Mouse (Mus musculus) cortical plate, adult 2 months (tissue): ENCODE data around the gene Pcp4.

ENCODE experiments used
- CTCF ChIP-seq: fragments of 200-500 bp; IDR thresholded peaks from 2 replicates; pipeline ENCODE4 v1.5.1; 2011; ENCODE audit warnings: mild to moderate bottlenecking, control low read depth, low read length; ENCODE audit not compliant: insufficient read depth; ENCODE audit errors: extremely low read depth
- POLR2A ChIP-seq: fragments of 200-500 bp; IDR thresholded peaks from 2 replicates; pipeline ENCODE4 v1.6.1; 2011; ENCODE audit warnings: mild to moderate bottlenecking, low read length, control low read depth; ENCODE audit not compliant: insufficient read depth; ENCODE audit errors: extremely low read depth

DNA sequence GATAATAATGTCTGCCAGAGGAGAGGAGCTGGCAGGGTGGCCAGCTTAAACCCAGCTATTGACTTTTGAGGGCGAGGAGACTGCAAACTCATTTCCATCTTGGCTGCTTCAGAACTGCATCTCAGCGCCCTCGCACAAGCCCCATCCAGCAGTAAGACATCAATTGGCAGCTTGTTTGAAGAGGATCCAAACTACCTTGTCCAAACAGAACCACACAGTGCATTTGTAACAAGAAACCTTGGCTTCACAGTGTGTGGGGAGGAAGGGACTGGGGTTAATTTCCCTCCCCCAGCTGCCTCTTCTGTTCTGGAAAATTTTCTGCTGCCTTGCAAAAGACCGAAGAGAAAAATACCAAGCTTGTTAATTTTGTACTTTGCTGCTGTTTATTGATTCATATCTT, 71.7 kb downstream of the Pcp4 start:
- TF ChIP-seq POLR2A (no peak), CTCF (no peak)
